Mouse (Mus musculus) kidney, embryonic 16.5 days (tissue): ENCODE results near the gene Gm20388. TPM values are rescaled to one million over a fixed set of nuclear protein-coding genes. Genes with fewer than 3 reads are reported as not detected.
"Not testable (repeated sequence)": the region's sequence is repeated elsewhere in the genome, so short reads cannot be mapped to it uniquely, and the experiment has no call there.

Experiments
- ATAC-seq: fragments of 200-750 bp; cut with Nextera tagmentation; 2 replicates; pipeline ENCODE4 v1.8.0; 2017; ENCODE audit warnings: moderate TSS enrichment; ENCODE audit not compliant: low FRiP score, low TSS enrichment
- H3K27ac ChIP-seq: fragments of 300-500 bp; sonication (generic); 2 replicates; pipeline ENCODE4 v1.5.1; 2014; ENCODE audit warnings: low read length
- H3K27me3 ChIP-seq: fragments of 300-500 bp; sonication (generic); 2 replicates; pipeline ENCODE4 v1.6.1; 2014; ENCODE audit warnings: low read length, control low read depth, mixed read lengths; ENCODE audit not compliant: insufficient read depth
- H3K36me3 ChIP-seq: fragments of 300-500 bp; sonication (generic); 2 replicates; pipeline ENCODE4 v1.6.1; 2014; ENCODE audit warnings: low read length, control low read depth, mixed read lengths; ENCODE audit not compliant: insufficient read depth
- H3K4me1 ChIP-seq: fragments of 300-500 bp; sonication (generic); 2 replicates; pipeline ENCODE4 v1.6.1; 2014; ENCODE audit warnings: low read length, control low read depth, mixed read lengths; ENCODE audit not compliant: insufficient read depth
- H3K4me2 ChIP-seq: fragments of 300-500 bp; sonication (generic); replicated peaks from 2 replicates; pipeline ENCODE4 v1.6.1; 2014; ENCODE audit warnings: low read depth, low read length
- H3K4me3 ChIP-seq: fragments of 300-500 bp; sonication (generic); 2 replicates; pipeline ENCODE4 v1.5.1; 2014; ENCODE audit warnings: mild to moderate bottlenecking, low read length
- H3K9ac ChIP-seq: fragments of 300-500 bp; sonication (generic); replicated peaks from 2 replicates; pipeline ENCODE4 v1.6.1; 2014; ENCODE audit warnings: low read length
- H3K9me3 ChIP-seq: fragments of 300-500 bp; sonication (generic); 2 replicates; pipeline ENCODE4 v1.6.1; 2016; ENCODE audit warnings: low read length, control low read depth
- WGBS: fragments of 180-500 bp; shearing (Covaris S2); extraction: QIAGEN DNeasy Blood & Tissue Kit; methylation state at CpG from one replicate; pipeline ENCODE4 v1.1.7; 2014; 5-methylcytosine and 5-hydroxymethylcytosine counted together
- polyA plus RNA-seq: library from polyadenylated mRNA; unstranded; fragments of >200 nt; fragmentation: Nextera tagmentation; extraction: Ambion mirVana; gene quantifications from 2 replicates; pipeline ENCODE4 v1.2.1, GENCODE M21; 2015

Gene Gm20388
- polyA plus RNA-seq, 1 experiment from 2014 or later = 7.7 TPM

- no peak overlapping the region for H3K4me3 ChIP-seq
- WGBS = 82% methylated on average over 3 of the region's 3 CpGs
- no peak for ATAC-seq
- H3K27me3 ChIP-seq = no peaks in the 10 kb centered on the region
- H3K27ac ChIP-seq = no peak overlapping the region
- H3K4me1 ChIP-seq = peaks cover 33% of the 10 kb centered on the region
- no peak overlapping the region for H3K4me2 ChIP-seq
- no peaks in the 10 kb centered on the region for H3K9me3 ChIP-seq
- H3K36me3 ChIP-seq = no peaks in the 10 kb centered on the region
- H3K9ac ChIP-seq = no peak overlapping the region
Observed at GRCm38 (mm10) chr8:123043941-123044340, 3133.3 kb downstream of the Gm20388 start.

GRCm38 (mm10) chr8:123044743-123045425 is 3134.2 kb downstream of the Gm20388 start:
- 95% methylated on average over 23 of the region's 23 CpGs for WGBS
- peaks cover 24% of the 10 kb centered on the region for H3K4me1 ChIP-seq

GRCm38 (mm10) chr8:123046706-123047105 is 3136.1 kb downstream of the Gm20388 start:
- H3K27me3 ChIP-seq = no peaks in the 10 kb centered on the region
- no peak overlapping the region for H3K4me3 ChIP-seq
- H3K9ac ChIP-seq = no peak overlapping the region
- ATAC-seq = no peak
- 65% methylated on average over 4 of the region's 4 CpGs for WGBS
- no peaks in the 10 kb centered on the region for H3K36me3 ChIP-seq
- no peaks in the 10 kb centered on the region for H3K9me3 ChIP-seq
- no peak overlapping the region for H3K27ac ChIP-seq
- no peak overlapping the region for H3K4me2 ChIP-seq
- H3K4me1 ChIP-seq = peaks cover 14% of the 10 kb centered on the region

More at GRCm38 (mm10) chr8:123044743-123045425, 3134.2 kb downstream of the Gm20388 start:
- H3K9me3 ChIP-seq, ATAC-seq, H3K27me3 ChIP-seq, H3K27ac ChIP-seq, H3K4me2 ChIP-seq, H3K36me3 ChIP-seq, H3K9ac ChIP-seq, H3K4me3 ChIP-seq: not testable (repeated sequence)

- Histone ChIP-seq H3K9ac (no peak overlapping the region), H3K4me3 (no peak overlapping the region), H3K27me3 (no peaks in the 10 kb centered on the region), H3K9me3 (no peaks in the 10 kb centered on the region), H3K27ac (peak overlapping the region; percentile 71), H3K4me2 (no peak overlapping the region), H3K36me3 (no peaks in the 10 kb centered on the region), H3K4me1 (peaks cover 14% of the 10 kb centered on the region)
- peak; percentile 40; the same call in 1 of the 2 replicates for ATAC-seq
- WGBS = 72% methylated on average over 7 of the region's 7 CpGs
Observed at GRCm38 (mm10) chr8:123047827-123048226, 3137.2 kb downstream of the Gm20388 start.

- ATAC-seq = peak; percentile 57
- whole genome bisulfite sequencing = 80% methylated on average over 7 of the region's 7 CpGs
Observed at GRCm38 (mm10) chr8:123048402-123048801, 3137.8 kb downstream of the Gm20388 start.

GRCm38 (mm10) chr8:123051458-123051857 is 3140.8 kb downstream of the Gm20388 start:
- H3K4me2 ChIP-seq = no peak overlapping the region
- 59% methylated on average over 5 of the region's 5 CpGs for WGBS

More at GRCm38 (mm10) chr8:123048402-123048801, 3137.8 kb downstream of the Gm20388 start:
- no peaks in the 10 kb centered on the region for H3K36me3 ChIP-seq
- peak overlapping the region; percentile 71 for H3K27ac ChIP-seq
- no peak overlapping the region for H3K4me3 ChIP-seq
- H3K4me2 ChIP-seq = no peak overlapping the region
- no peaks in the 10 kb centered on the region for H3K9me3 ChIP-seq
- H3K9ac ChIP-seq = no peak overlapping the region
- peaks cover 10% of the 10 kb centered on the region for H3K4me1 ChIP-seq
- H3K27me3 ChIP-seq = no peaks in the 10 kb centered on the region

GRCm38 (mm10) chr8:123062721-123063120 is 3152.1 kb downstream of the Gm20388 start, which contains the start of gene Spg7:
Gene Spg7, plus strand, starts transcription at chr8:123062942.
- no peak within 1 kb of the TSS for H3K9ac ChIP-seq
- H3K4me3 ChIP-seq = no peak within 1 kb of the TSS
- no peaks in the 10 kb centered on the region for H3K36me3 ChIP-seq
- 79% methylated on average over 7 of the region's 7 CpGs for WGBS
- no peaks in the 10 kb centered on the region for H3K9me3 ChIP-seq
- no peak within 1 kb of the TSS for H3K27ac ChIP-seq
- H3K27me3 ChIP-seq = no peaks in the 10 kb centered on the region
- H3K4me1 ChIP-seq = peaks cover 18% of the 10 kb centered on the region
- ATAC-seq = no peak
- H3K4me2 ChIP-seq = no peak within 1 kb of the TSS

More at GRCm38 (mm10) chr8:123051458-123051857, 3140.8 kb downstream of the Gm20388 start:
- Histone ChIP-seq H3K27me3 (no peaks in the 10 kb centered on the region), H3K36me3 (no peaks in the 10 kb centered on the region), H3K4me3 (no peak overlapping the region), H3K27ac (peak overlapping the region; percentile 21; the same call in 1 of the 2 replicates), H3K9me3 (no peaks in the 10 kb centered on the region), H3K4me1 (0 out of 2 replicates have a peak, but pooled peaks cover 2% of the 10 kb centered on the region), H3K9ac (no peak overlapping the region)
- no peak for ATAC-seq

GRCm38 (mm10) chr8:123064072-123064471 is 3153.4 kb downstream of the Gm20388 start:
- no peaks in the 10 kb centered on the region for H3K9me3 ChIP-seq
- peaks cover 18% of the 10 kb centered on the region for H3K4me1 ChIP-seq
- no peak overlapping the region for H3K4me3 ChIP-seq
- H3K27ac ChIP-seq = no peak overlapping the region
- H3K9ac ChIP-seq = peak overlapping the region; percentile 98; the same call in 1 of the 2 replicates
- no peak for ATAC-seq
- H3K27me3 ChIP-seq = no peaks in the 10 kb centered on the region
- peak overlapping the region; percentile 68 for H3K4me2 ChIP-seq
- 64% methylated on average over 4 of the region's 4 CpGs for WGBS
- no peaks in the 10 kb centered on the region for H3K36me3 ChIP-seq

- Histone ChIP-seq H3K4me2 (peak overlapping the region; percentile 68), H3K36me3 (no peaks in the 10 kb centered on the region), H3K27me3 (no peaks in the 10 kb centered on the region), H3K27ac (peak overlapping the region; percentile 90), H3K4me3 (peak overlapping the region; percentile 96), H3K4me1 (peaks cover 18% of the 10 kb centered on the region), H3K9ac (peak overlapping the region; percentile 98), H3K9me3 (no peaks in the 10 kb centered on the region)
- WGBS = under 1% methylated on average over 14 of the region's 14 CpGs
- peak; percentile 43 for ATAC-seq
Observed at GRCm38 (mm10) chr8:123064809-123065213, 3154.2 kb downstream of the Gm20388 start.
